ENCODE assay signal across 14 mouse cellular contexts in genomic region chr7:141441460-141441859, GRCm38 (mm10). TPM values are rescaled to one million over a fixed set of nuclear protein-coding genes. Genes with fewer than 3 reads are reported as not detected.
DNase-seq lines count a peak whose midpoint lies in the region; ATAC-seq and TF ChIP-seq lines count a peak whose summit lies in the region.
"Had no signal": no experiment of that assay in that cellular context is flagged by ENCODE, and none has a peak within 500 bp of the region (broad histone marks: within the 10 kb centered on the region; RNA-seq: fewer than 3 reads in every experiment).

No protein-coding gene starts in this region.

- DNase-seq in lung, postnatal 10 days, result no peak
- no peak for DNase-seq in liver, embryonic 14.5 days (ENCODE audit: low read depth in 3 of 3, low spot score in 3 of 3)
- DNase-seq: adrenal gland, adult 8-10 months; kidney, postnatal 14 days had no signal

- H3K4me3 ChIP-seq in forebrain, embryonic 13.5 days, result peak overlapping the region; percentile 6; the same call in 1 of the 2 replicates
- no peak overlapping the region for H3K4me3 ChIP-seq in forebrain, embryonic 15.5 days
- H3K4me3 ChIP-seq in lung, embryonic 15.5 days, result no peak overlapping the region
- peak overlapping the region; percentile 63 for H3K4me3 ChIP-seq in embryonic fibroblast, embryonic 13.5 days (ENCODE audit: insufficient read depth, low read length)
- H3K4me3 ChIP-seq in liver, embryonic 14.5 days (ENCODE audit: insufficient read depth in 1 of 2, low read depth in 2 of 2, low read length in 2 of 2), result peak overlapping the region in 1 of 2 experiments; percentile 8; a peak in 1 of 4 replicates
- H3K4me3 ChIP-seq: heart, embryonic 15.5 days; midbrain, embryonic 12.5 days had no signal

- peak overlapping the region; percentile 79 for H3K4me2 ChIP-seq in forebrain, embryonic 13.5 days
- H3K4me2 ChIP-seq in forebrain, embryonic 15.5 days (replicated peaks), result no peak overlapping the region
- 0 out of 2 replicates have a peak overlapping the region, but pooled peaks have one; percentile 95 for H3K4me2 ChIP-seq in lung, embryonic 15.5 days
- H3K4me2 ChIP-seq in liver, embryonic 14.5 days (ENCODE audit: low read depth), result peak overlapping the region; percentile 90; the same call in 1 of the 2 replicates

- H3K36me3 ChIP-seq in forebrain, embryonic 13.5 days (ENCODE audit: poor library complexity, severe bottlenecking), result peaks cover 35% of the 10 kb centered on the region
- no peaks in the 10 kb centered on the region for H3K36me3 ChIP-seq in forebrain, embryonic 15.5 days
- peaks cover 19% of the 10 kb centered on the region for H3K36me3 ChIP-seq in lung, embryonic 15.5 days
- peaks cover 38% of the 10 kb centered on the region for H3K36me3 ChIP-seq in liver, embryonic 14.5 days (replicated peaks; ENCODE audit: control insufficient read depth, insufficient read depth, low read depth)

- peak overlapping the region; percentile 69 for H3K9ac ChIP-seq in forebrain, embryonic 13.5 days
- H3K9ac ChIP-seq in forebrain, embryonic 15.5 days (replicated peaks), result no peak overlapping the region
- no peak overlapping the region for H3K9ac ChIP-seq in lung, embryonic 15.5 days
- H3K9ac ChIP-seq in liver, embryonic 14.5 days (replicated peaks), result no peak overlapping the region; the same call in 1 of the 2 replicates
- H3K9ac ChIP-seq: heart, embryonic 15.5 days; midbrain, embryonic 12.5 days had no signal

- peaks cover 51% of the 10 kb centered on the region for H3K4me1 ChIP-seq in forebrain, embryonic 13.5 days
- peaks cover 40% of the 10 kb centered on the region for H3K4me1 ChIP-seq in forebrain, embryonic 15.5 days
- peaks cover 44% of the 10 kb centered on the region for H3K4me1 ChIP-seq in lung, embryonic 15.5 days
- H3K4me1 ChIP-seq in embryonic fibroblast, embryonic 13.5 days (ENCODE audit: control insufficient read depth, insufficient read depth, low read length), result peaks cover 3% of the 10 kb centered on the region; the same call in 1 of the 2 replicates
- peaks cover 10 to 16% of the 10 kb centered on the region in 2 experiments for H3K4me1 ChIP-seq in liver, embryonic 14.5 days (replicated peaks; ENCODE audit: control insufficient read depth in 2 of 2, insufficient read depth in 2 of 2, low read length in 1 of 2)

- no peaks in the 10 kb centered on the region for H3K27me3 ChIP-seq in forebrain, embryonic 13.5 days
- no peaks in the 10 kb centered on the region for H3K27me3 ChIP-seq in forebrain, embryonic 15.5 days
- H3K27me3 ChIP-seq in lung, embryonic 15.5 days, result no peaks in the 10 kb centered on the region
- H3K27me3 ChIP-seq in liver, embryonic 14.5 days (ENCODE audit: control insufficient read depth, insufficient read depth, low read length), result no peaks in the 10 kb centered on the region
- H3K27me3 ChIP-seq: CH12.LX; heart, embryonic 15.5 days; limb, embryonic 15.5 days; midbrain, embryonic 12.5 days had no signal

- WGBS in forebrain, embryonic 13.5 days, result 87% methylated on average over 9 of the region's 9 CpGs
- 92% methylated on average over 9 of the region's 9 CpGs for WGBS in forebrain, embryonic 15.5 days
- WGBS in lung, embryonic 15.5 days, result 92% methylated on average over 9 of the region's 9 CpGs
- 85% methylated on average over 9 of the region's 9 CpGs for WGBS in liver, embryonic 14.5 days (ENCODE audit: insufficient replicate concordance)

- no peaks in the 10 kb centered on the region for H3K9me3 ChIP-seq in forebrain, embryonic 13.5 days (replicated peaks)
- no peaks in the 10 kb centered on the region for H3K9me3 ChIP-seq in forebrain, embryonic 15.5 days
- no peaks in the 10 kb centered on the region for H3K9me3 ChIP-seq in lung, embryonic 15.5 days
- no peaks in the 10 kb centered on the region for H3K9me3 ChIP-seq in liver, embryonic 14.5 days (ENCODE audit: control insufficient read depth, low read length)
- H3K9me3 ChIP-seq: heart, embryonic 15.5 days; limb, embryonic 15.5 days; midbrain, embryonic 12.5 days had no signal

- no peak for ATAC-seq in forebrain, embryonic 13.5 days
- ATAC-seq in forebrain, embryonic 15.5 days (replicated peaks), result no peak
- no peak for ATAC-seq in lung, embryonic 15.5 days (ENCODE audit: borderline replicate concordance, extremely low read depth, low FRiP score, low TSS enrichment)
- no peak for ATAC-seq in liver, embryonic 14.5 days (ENCODE audit: insufficient read depth)
- ATAC-seq in megakaryocyte progenitor cell, adult 5-6 weeks (replicated peaks; ENCODE audit: poor library complexity), result no peak

- no peak for TF ChIP-seq EP300 in liver, embryonic 14.5 days (IDR thresholded peaks at IDR 0.05; ENCODE audit: low read depth)

- H3K27ac ChIP-seq in forebrain, embryonic 13.5 days, result no peak overlapping the region
- H3K27ac ChIP-seq in forebrain, embryonic 15.5 days (replicated peaks), result no peak overlapping the region
- no peak overlapping the region for H3K27ac ChIP-seq in lung, embryonic 15.5 days
- no peak overlapping the region for H3K27ac ChIP-seq in embryonic fibroblast, embryonic 13.5 days (ENCODE audit: insufficient read depth, low read length)
- no peak overlapping the region for H3K27ac ChIP-seq in liver, embryonic 14.5 days
- H3K27ac ChIP-seq: heart, embryonic 15.5 days; limb, embryonic 15.5 days; midbrain, embryonic 12.5 days had no signal

- TF ChIP-seq POLR2A in embryonic fibroblast, embryonic 13.5 days (IDR thresholded peaks at IDR 0.05; ENCODE audit: low read depth, low read length), result no peak

- TF ChIP-seq CTCF in embryonic fibroblast, embryonic 13.5 days (IDR thresholded peaks at IDR 0.05; ENCODE audit: borderline replicate concordance, insufficient read depth, low read length), result no peak
- no peak for TF ChIP-seq CTCF in liver, embryonic 14.5 days (IDR thresholded peaks at IDR 0.05; ENCODE audit: low read depth)

RNA-seq across cellular contexts. Expression of gene Pidd1, which starts 2.4 kb away (rescaled TPM):
- polyA plus RNA-seq in forebrain, embryonic 13.5 days (2015; fragmentation: Nextera tagmentation; extraction: Ambion mirVana), result 10.9 and 13.4 TPM in 2 replicates
- polyA plus RNA-seq in forebrain, embryonic 15.5 days (2015; fragmentation: Nextera tagmentation; extraction: Ambion mirVana), result 7.8 and 9.5 TPM in 2 replicates
- polyA plus RNA-seq in lung, embryonic 15.5 days (2015; fragmentation: Nextera tagmentation; extraction: Ambion mirVana), result 14.4 and 15.8 TPM in 2 replicates
- 12.4 and 18.1 TPM in 2 replicates for polyA plus RNA-seq in embryonic fibroblast, embryonic 13.5 days (2011; ENCODE audit: insufficient read length, low read depth, missing spikeins)
- 15.5 and 18.7 TPM in 2 replicates for polyA plus RNA-seq in liver, embryonic 14.5 days (2012; rRNA removed)
- 6.1 and 9.4 TPM in 2 replicates for polyA plus RNA-seq in liver, embryonic 14.5 days (2014; fragmentation: Nextera tagmentation; extraction: Ambion mirVana)
- total RNA-seq in megakaryocyte progenitor cell, adult 5-6 weeks (2015), result 14.2 and 14.4 TPM in 2 replicates
- 9.7 and 11.2 TPM in 2 replicates for total RNA-seq in megakaryocyte progenitor cell, adult 5-6 weeks (2017)

RNA-seq across cellular contexts. Expression of gene Slc25a22, which starts 3.8 kb away (rescaled TPM):
- polyA plus RNA-seq in forebrain, embryonic 13.5 days (2015; fragmentation: Nextera tagmentation; extraction: Ambion mirVana), result 58.2 and 65.1 TPM in 2 replicates
- polyA plus RNA-seq in forebrain, embryonic 15.5 days (2015; fragmentation: Nextera tagmentation; extraction: Ambion mirVana), result 83.1 and 86.3 TPM in 2 replicates
- 24.9 and 25.1 TPM in 2 replicates for polyA plus RNA-seq in lung, embryonic 15.5 days (2015; fragmentation: Nextera tagmentation; extraction: Ambion mirVana)
- polyA plus RNA-seq in embryonic fibroblast, embryonic 13.5 days (2011; ENCODE audit: insufficient read length, low read depth, missing spikeins), result 24.0 and 26.9 TPM in 2 replicates
- 19.6 and 23.8 TPM in 2 replicates for polyA plus RNA-seq in liver, embryonic 14.5 days (2012; rRNA removed)
- 11.0 and 13.5 TPM in 2 replicates for polyA plus RNA-seq in liver, embryonic 14.5 days (2014; fragmentation: Nextera tagmentation; extraction: Ambion mirVana)
- total RNA-seq in megakaryocyte progenitor cell, adult 5-6 weeks (2015), result 15.5 and 19.8 TPM in 2 replicates
- 4.4 and 5.3 TPM in 2 replicates for total RNA-seq in megakaryocyte progenitor cell, adult 5-6 weeks (2017)

RNA-seq across cellular contexts. Expression of gene Rplp2, which starts 5.7 kb away (rescaled TPM):
- polyA plus RNA-seq in forebrain, embryonic 13.5 days (2015; fragmentation: Nextera tagmentation; extraction: Ambion mirVana), result 939 and 1,119 TPM in 2 replicates
- 820 and 834 TPM in 2 replicates for polyA plus RNA-seq in forebrain, embryonic 15.5 days (2015; fragmentation: Nextera tagmentation; extraction: Ambion mirVana)
- 1,155 and 1,294 TPM in 2 replicates for polyA plus RNA-seq in lung, embryonic 15.5 days (2015; fragmentation: Nextera tagmentation; extraction: Ambion mirVana)
- polyA plus RNA-seq in embryonic fibroblast, embryonic 13.5 days (2011; ENCODE audit: insufficient read length, low read depth, missing spikeins), result 1,600 and 1,818 TPM in 2 replicates
- polyA plus RNA-seq in liver, embryonic 14.5 days (2012; rRNA removed), result 328 and 661 TPM in 2 replicates
- 942 and 950 TPM in 2 replicates for polyA plus RNA-seq in liver, embryonic 14.5 days (2014; fragmentation: Nextera tagmentation; extraction: Ambion mirVana)
- 2,968 and 3,129 TPM in 2 replicates for total RNA-seq in megakaryocyte progenitor cell, adult 5-6 weeks (2015)
- total RNA-seq in megakaryocyte progenitor cell, adult 5-6 weeks (2017), result 2,070 and 2,265 TPM in 2 replicates

RNA-seq across cellular contexts. Expression of gene Cend1, which starts 12.2 kb away (rescaled TPM):
- 27.3 and 27.5 TPM in 2 replicates for polyA plus RNA-seq in forebrain, embryonic 13.5 days (2015; fragmentation: Nextera tagmentation; extraction: Ambion mirVana)
- polyA plus RNA-seq in forebrain, embryonic 15.5 days (2015; fragmentation: Nextera tagmentation; extraction: Ambion mirVana), result 47.0 and 50.4 TPM in 2 replicates
- 0.52 and 0.90 TPM in 2 replicates for polyA plus RNA-seq in lung, embryonic 15.5 days (2015; fragmentation: Nextera tagmentation; extraction: Ambion mirVana)
- 4.9 and 5.4 TPM in 2 replicates for polyA plus RNA-seq in embryonic fibroblast, embryonic 13.5 days (2011; ENCODE audit: insufficient read length, low read depth, missing spikeins)
- polyA plus RNA-seq in liver, embryonic 14.5 days (2012; rRNA removed), result 0.09 TPM in 1 of 2 replicates, not detected in the other
- polyA plus RNA-seq in liver, embryonic 14.5 days (2014; fragmentation: Nextera tagmentation; extraction: Ambion mirVana), result not detected in 2 replicates
- total RNA-seq in megakaryocyte progenitor cell, adult 5-6 weeks (2015), result not detected in 2 replicates
- total RNA-seq in megakaryocyte progenitor cell, adult 5-6 weeks (2017), result not detected in 2 replicates
- total RNA-seq: CH12.LX; neutrophil, adult 5-6 weeks had no signal

RNA-seq across cellular contexts. Expression of gene Pnpla2, which starts 13.5 kb away (rescaled TPM):
- 19.5 and 21.0 TPM in 2 replicates for polyA plus RNA-seq in forebrain, embryonic 13.5 days (2015; fragmentation: Nextera tagmentation; extraction: Ambion mirVana)
- polyA plus RNA-seq in forebrain, embryonic 15.5 days (2015; fragmentation: Nextera tagmentation; extraction: Ambion mirVana), result 21.5 and 22.0 TPM in 2 replicates
- polyA plus RNA-seq in lung, embryonic 15.5 days (2015; fragmentation: Nextera tagmentation; extraction: Ambion mirVana), result 35.9 and 41.6 TPM in 2 replicates
- polyA plus RNA-seq in embryonic fibroblast, embryonic 13.5 days (2011; ENCODE audit: insufficient read length, low read depth, missing spikeins), result 18.9 and 26.7 TPM in 2 replicates
- 6.7 TPM in 2 replicates for polyA plus RNA-seq in liver, embryonic 14.5 days (2012; rRNA removed)
- 9.0 and 9.4 TPM in 2 replicates for polyA plus RNA-seq in liver, embryonic 14.5 days (2014; fragmentation: Nextera tagmentation; extraction: Ambion mirVana)
- total RNA-seq in megakaryocyte progenitor cell, adult 5-6 weeks (2015), result 44.5 and 44.9 TPM in 2 replicates
- 15.6 and 20.1 TPM in 2 replicates for total RNA-seq in megakaryocyte progenitor cell, adult 5-6 weeks (2017)

Comparison
In these comparisons a context has a peak if more than half of its experiments do, and no peak if none do; other contexts are left out.
1. H3K4me3 ChIP-seq: peak in forebrain, embryonic 13.5 days (single experiment) and embryonic fibroblast, embryonic 13.5 days (single experiment); none in forebrain, embryonic 15.5 days (single experiment) and lung, embryonic 15.5 days (single experiment).